Mouse (Mus musculus): ENCODE measurements around the gene Fbln7. TPM values are rescaled to one million over a fixed set of nuclear protein-coding genes. Genes with fewer than 3 reads are reported as not detected.

The Fbln7 gene
- polyA plus RNA-seq (2012; rRNA removed) = 15.0 and 18.7 TPM in 2 replicates
- polyA plus RNA-seq (2014; fragmentation: Nextera tagmentation; extraction: Ambion mirVana) = 6.8 and 8.9 TPM in 2 replicates

GRCm38 (mm10) chr2:128862636-128863035, at the start of gene Fbln7:
Fbln7 (plus strand) TSS chr2:128862981.
- H3K4me1 ChIP-seq (ENCODE audit: control insufficient read depth, insufficient read depth, low read length) = no peaks in the 10 kb centered on the region
- peak within 1 kb of the TSS; percentile 48 for H3K9ac ChIP-seq (ENCODE audit: low read depth, low read length, severe bottlenecking)
- no peak for TF ChIP-seq POLR2A (IDR thresholded peaks at IDR 0.05; ENCODE audit: borderline replicate concordance, extremely low read depth, insufficient read depth, insufficient read length)
- H3K4me2 ChIP-seq (replicated peaks; ENCODE audit: low read depth, low read length, severe bottlenecking) = peak within 1 kb of the TSS; percentile 89
- H3K27me3 ChIP-seq (ENCODE audit: control insufficient read depth, insufficient read depth, low read length) = 0 out of 2 replicates have a peak, but pooled peaks cover 7% of the 10 kb centered on the region
- no peaks in the 10 kb centered on the region for H3K36me3 ChIP-seq (ENCODE audit: control insufficient read depth, insufficient read depth, low read length)
- peak within 1 kb of the TSS; percentile 49 for H3K4me3 ChIP-seq (replicated peaks; ENCODE audit: low read length)
- ATAC-seq (ENCODE audit: low FRiP score, low read depth) (no peak), DNase-seq (ENCODE audit: low spot score) (no peak)
- no peaks in the 10 kb centered on the region for H3K9me3 ChIP-seq (ENCODE audit: control insufficient read depth, low read length)
- no peak within 1 kb of the TSS for H3K27ac ChIP-seq (replicated peaks; ENCODE audit: low read depth, low read length)
- WGBS = 81% methylated on average over 9 of the region's 9 CpGs

GRCm38 (mm10) chr2:128816311-128816710, 46.5 kb upstream of the Fbln7 start:
- H3K36me3 ChIP-seq (ENCODE audit: control insufficient read depth, insufficient read depth, low read length) = no peaks in the 10 kb centered on the region
- 68% methylated on average over 1 of the region's 1 CpGs for whole genome bisulfite sequencing
- no peak overlapping the region for H3K4me2 ChIP-seq (replicated peaks; ENCODE audit: low read depth, low read length, severe bottlenecking)
- no peak for TF ChIP-seq POLR2A (IDR thresholded peaks at IDR 0.05; ENCODE audit: borderline replicate concordance, extremely low read depth, insufficient read depth, insufficient read length)
- H3K9ac ChIP-seq (ENCODE audit: low read depth, low read length, severe bottlenecking) = no peak overlapping the region
- no peaks in the 10 kb centered on the region for H3K27me3 ChIP-seq (ENCODE audit: control insufficient read depth, insufficient read depth, low read length)
- no peak overlapping the region for H3K27ac ChIP-seq (replicated peaks; ENCODE audit: low read depth, low read length)
- H3K9me3 ChIP-seq (ENCODE audit: control insufficient read depth, low read length) = no peaks in the 10 kb centered on the region
- ATAC-seq (ENCODE audit: low FRiP score, low read depth) = no peak
- DNase-seq (ENCODE audit: low spot score) = no peak
- H3K4me1 ChIP-seq (ENCODE audit: control insufficient read depth, insufficient read depth, low read length) = peaks cover 8% of the 10 kb centered on the region; the same call in 1 of the 2 replicates
- H3K4me3 ChIP-seq (replicated peaks; ENCODE audit: low read length) = no peak overlapping the region

GRCm38 (mm10) chr2:128816916-128817315, 45.9 kb upstream of the Fbln7 start:
- TF ChIP-seq POLR2A (IDR thresholded peaks at IDR 0.05; ENCODE audit: borderline replicate concordance, extremely low read depth, insufficient read depth, insufficient read length) = no peak

GRCm38 (mm10) chr2:128817387-128817785, 45.4 kb upstream of the Fbln7 start:
- peak overlapping the region; percentile 55 for H3K4me2 ChIP-seq (replicated peaks; ENCODE audit: low read depth, low read length, severe bottlenecking)
- ATAC-seq (ENCODE audit: low FRiP score, low read depth) (peak; percentile 30), DNase-seq (ENCODE audit: low spot score) (peak; percentile 95)
- H3K36me3 ChIP-seq (ENCODE audit: control insufficient read depth, insufficient read depth, low read length) = no peaks in the 10 kb centered on the region
- peak overlapping the region; percentile 65 for H3K27ac ChIP-seq (replicated peaks; ENCODE audit: low read depth, low read length)
- no peaks in the 10 kb centered on the region for H3K27me3 ChIP-seq (ENCODE audit: control insufficient read depth, insufficient read depth, low read length)
- H3K9me3 ChIP-seq (ENCODE audit: control insufficient read depth, low read length) = no peaks in the 10 kb centered on the region
- under 1% methylated on average over 7 of the region's 7 CpGs for whole genome bisulfite sequencing
- no peak overlapping the region for H3K9ac ChIP-seq (ENCODE audit: low read depth, low read length, severe bottlenecking)
- peaks cover 10% of the 10 kb centered on the region; the same call in 1 of the 2 replicates for H3K4me1 ChIP-seq (ENCODE audit: control insufficient read depth, insufficient read depth, low read length)
- H3K4me3 ChIP-seq (replicated peaks; ENCODE audit: low read length) = peak overlapping the region; percentile 81
- no peak for TF ChIP-seq POLR2A (IDR thresholded peaks at IDR 0.05; ENCODE audit: borderline replicate concordance, extremely low read depth, insufficient read depth, insufficient read length)

More at GRCm38 (mm10) chr2:128816916-128817315, 45.9 kb upstream of the Fbln7 start:
- H3K27ac ChIP-seq (replicated peaks; ENCODE audit: low read depth, low read length) = 0 out of 2 replicates have a peak overlapping the region, but pooled peaks have one; percentile 33
- H3K9me3 ChIP-seq (ENCODE audit: control insufficient read depth, low read length) = no peaks in the 10 kb centered on the region
- WGBS = 31% methylated on average over 6 of the region's 6 CpGs
- no peaks in the 10 kb centered on the region for H3K36me3 ChIP-seq (ENCODE audit: control insufficient read depth, insufficient read depth, low read length)
- no peak for DNase-seq (ENCODE audit: low spot score)
- no peak for ATAC-seq (ENCODE audit: low FRiP score, low read depth)
- H3K9ac ChIP-seq (ENCODE audit: low read depth, low read length, severe bottlenecking) = no peak overlapping the region
- H3K4me1 ChIP-seq (ENCODE audit: control insufficient read depth, insufficient read depth, low read length) = peaks cover 10% of the 10 kb centered on the region; the same call in 1 of the 2 replicates
- H3K4me2 ChIP-seq (replicated peaks; ENCODE audit: low read depth, low read length, severe bottlenecking) = peak overlapping the region; percentile 55
- no peaks in the 10 kb centered on the region for H3K27me3 ChIP-seq (ENCODE audit: control insufficient read depth, insufficient read depth, low read length)
- peak overlapping the region; percentile 22 for H3K4me3 ChIP-seq (replicated peaks; ENCODE audit: low read length)

GRCm38 (mm10) chr2:128817786-128818681, 44.7 kb upstream of the Fbln7 start, which contains the start of gene Tmem87b:
Tmem87b (plus strand) TSS chr2:128818118.
- 1% methylated on average over 50 of the region's 59 CpGs for WGBS

More at GRCm38 (mm10) chr2:128817786-128818681, 44.7 kb upstream of the Fbln7 start, which contains the start of gene Tmem87b:
- TF ChIP-seq POLR2A (IDR thresholded peaks at IDR 0.05; ENCODE audit: borderline replicate concordance, extremely low read depth, insufficient read depth, insufficient read length) = peak; percentile 97
- H3K36me3 ChIP-seq (ENCODE audit: control insufficient read depth, insufficient read depth, low read length) = no peaks in the 10 kb centered on the region
- H3K27me3 ChIP-seq (ENCODE audit: control insufficient read depth, insufficient read depth, low read length) = no peaks in the 10 kb centered on the region
- H3K27ac ChIP-seq (replicated peaks; ENCODE audit: low read depth, low read length) = peak within 1 kb of the TSS; percentile 89
- H3K9ac ChIP-seq (ENCODE audit: low read depth, low read length, severe bottlenecking) = peak within 1 kb of the TSS; percentile 80
- peaks cover 10% of the 10 kb centered on the region; the same call in 1 of the 2 replicates for H3K4me1 ChIP-seq (ENCODE audit: control insufficient read depth, insufficient read depth, low read length)
- peak within 1 kb of the TSS; percentile 84 for H3K4me2 ChIP-seq (replicated peaks; ENCODE audit: low read depth, low read length, severe bottlenecking)
- H3K4me3 ChIP-seq (replicated peaks; ENCODE audit: low read length) = peak within 1 kb of the TSS; percentile 81
- peak; percentile 93 for ATAC-seq (ENCODE audit: low FRiP score, low read depth)
- peak; percentile 97 for DNase-seq (ENCODE audit: low spot score)
- no peaks in the 10 kb centered on the region for H3K9me3 ChIP-seq (ENCODE audit: control insufficient read depth, low read length)
